Mouse (Mus musculus): ENCODE measurements around the gene Tial1. TPM values are rescaled to one million over a fixed set of nuclear protein-coding genes. Genes with fewer than 3 reads are reported as not detected.
A peak's percentile ranks its signal among the peaks of the same experiment; 100 is the strongest.

The Tial1 gene
- total and polyA plus RNA-seq, 3 experiments, result 42.7 to 126 TPM; not detected in 1

- DNase-seq (ENCODE audit: low read depth, low spot score), result no peak
- Histone ChIP-seq H3K27me3 (ENCODE audit: control insufficient read depth in 1 of 2, insufficient read depth in 2 of 2, low read length in 2 of 2) (no peaks in the 10 kb centered on the region), H3K9me3 (replicated peaks; ENCODE audit: insufficient read depth, low read length) (no peaks in the 10 kb centered on the region), H3K79me2 (ENCODE audit: control insufficient read depth, insufficient read depth, low read length, poor library complexity) (no peaks in the 10 kb centered on the region), H3K9ac (ENCODE audit: control insufficient read depth, low read depth, low read length, poor library complexity, severe bottlenecking) (no peak overlapping the region), H3K27ac (ENCODE audit: control insufficient read depth, low read depth, low read length) (no peak overlapping the region), H3K4me1 (ENCODE audit: control insufficient read depth in 1 of 2, insufficient read depth in 2 of 2, low read length in 2 of 2) (peaks cover 3 to 31% of the 10 kb centered on the region in 2 experiments; a peak in 3 of 4 replicates), H3K36me3 (ENCODE audit: control insufficient read depth in 1 of 2, insufficient read depth in 2 of 2, low read length in 2 of 2) (peaks cover 0 to 23% of the 10 kb centered on the region in 2 experiments; a peak in 3 of 4 replicates), H3K4me3 (ENCODE audit: control insufficient read depth in 1 of 2, insufficient read depth in 1 of 2, low read depth in 2 of 2, low read length in 2 of 2) (no peak overlapping the region)
- TF ChIP-seq USF1 (IDR thresholded peaks at IDR 0.05; ENCODE audit: low read depth, low read length) (no peak), RAD21 (IDR thresholded peaks at IDR 0.05; ENCODE audit: low read depth, low read length) (no peak), CHD2 (IDR thresholded peaks at IDR 0.05; ENCODE audit: low read length) (no peak), NELFE (IDR thresholded peaks at IDR 0.05; ENCODE audit: low read depth, low read length) (no peak), ZNF384 (IDR thresholded peaks at IDR 0.05; ENCODE audit: low read depth, low read length) (no peak), EP300 (IDR thresholded peaks at IDR 0.05; ENCODE audit: low read depth in 1 of 2, low read length in 2 of 2) (no peak), TBP (IDR thresholded peaks at IDR 0.05; ENCODE audit: low read depth, low read length) (no peak), GABPA (IDR thresholded peaks at IDR 0.05; ENCODE audit: low read depth, low read length) (no peak), POLR2AphosphoS5 (IDR thresholded peaks at IDR 0.05; ENCODE audit: borderline replicate concordance, low read depth, low read length) (no peak), MAZ (IDR thresholded peaks at IDR 0.05; ENCODE audit: low read depth, low read length) (no peak), MXI1 (IDR thresholded peaks at IDR 0.05; ENCODE audit: low read depth, low read length) (no peak), UBTF (IDR thresholded peaks at IDR 0.05; ENCODE audit: borderline replicate concordance, insufficient read depth, low read depth, low read length) (no peak), KAT2A (conservative IDR thresholded peaks at IDR 0.05; ENCODE audit: low read depth, low read length) (no peak), CHD1 (IDR thresholded peaks at IDR 0.05; ENCODE audit: low read depth, low read length) (no peak), MAFK (IDR thresholded peaks at IDR 0.05; ENCODE audit: borderline replicate concordance, low read depth, low read length) (no peak), ZMIZ1 (IDR thresholded peaks at IDR 0.05; ENCODE audit: low read depth, low read length) (no peak), BHLHE40 (IDR thresholded peaks at IDR 0.05; ENCODE audit: borderline replicate concordance, low read depth, low read length) (no peak)
Observed at GRCm38 (mm10) chr7:128410708-128411413, 50.7 kb downstream of the Tial1 start.

- no peaks in the 10 kb centered on the region for H3K27me3 ChIP-seq (ENCODE audit: control insufficient read depth in 1 of 2, insufficient read depth in 2 of 2, low read length in 2 of 2)
- H3K36me3 ChIP-seq (ENCODE audit: control insufficient read depth in 1 of 2, insufficient read depth in 2 of 2, low read length in 2 of 2), result peaks cover 0 to 18% of the 10 kb centered on the region in 2 experiments; a peak in 3 of 4 replicates
- TF ChIP-seq RAD21 (IDR thresholded peaks at IDR 0.05; ENCODE audit: low read depth, low read length) (peak; percentile 8; the same call in 1 of the 2 replicates), ZNF384 (IDR thresholded peaks at IDR 0.05; ENCODE audit: low read depth, low read length) (no peak), MYB (IDR thresholded peaks at IDR 0.05; ENCODE audit: low read depth, low read length) (no peak), NRF1 (IDR thresholded peaks at IDR 0.05; ENCODE audit: insufficient read depth, low read depth, low read length, poor library complexity, severe bottlenecking) (no peak), E2F4 (IDR thresholded peaks at IDR 0.05; ENCODE audit: borderline replicate concordance, low read depth, low read length) (no peak), MXI1 (IDR thresholded peaks at IDR 0.05; ENCODE audit: low read depth, low read length) (no peak), SMC3 (IDR thresholded peaks at IDR 0.05; ENCODE audit: low read depth, low read length) (peak; percentile 31; the same call in 1 of the 2 replicates), CTCF (IDR thresholded peaks at IDR 0.05 in 2 of 3, conservative IDR thresholded peaks at IDR 0.05 in 1 of 3; ENCODE audit: control insufficient read depth in 1 of 3, insufficient read depth in 1 of 3, low read depth in 2 of 3, low read length in 3 of 3, poor library complexity in 1 of 3, severe bottlenecking in 1 of 3) (peak; percentile 34 to 50 (median 38); a peak in 5 of 6 replicates), ZC3H11A (IDR thresholded peaks at IDR 0.05; ENCODE audit: low read depth, low read length) (no peak)
Observed at GRCm38 (mm10) chr7:128408265-128408664, 53.3 kb downstream of the Tial1 start.

More at GRCm38 (mm10) chr7:128408265-128408664, 53.3 kb downstream of the Tial1 start:
- Histone ChIP-seq H3K4me1 (ENCODE audit: control insufficient read depth in 1 of 2, insufficient read depth in 2 of 2, low read length in 2 of 2) (peaks cover 3 to 21% of the 10 kb centered on the region in 2 experiments), H3K4me3 (ENCODE audit: control insufficient read depth in 1 of 2, insufficient read depth in 1 of 2, low read depth in 2 of 2, low read length in 2 of 2) (no peak overlapping the region), H3K9me3 (replicated peaks; ENCODE audit: insufficient read depth, low read length) (no peaks in the 10 kb centered on the region), H3K27ac (ENCODE audit: control insufficient read depth, low read depth, low read length) (no peak overlapping the region), H3K79me2 (ENCODE audit: control insufficient read depth, insufficient read depth, low read length, poor library complexity) (no peaks in the 10 kb centered on the region), H3K9ac (ENCODE audit: control insufficient read depth, low read depth, low read length, poor library complexity, severe bottlenecking) (no peak overlapping the region)
- peak; percentile 48 for DNase-seq (ENCODE audit: low read depth, low spot score)
